In genomic region chr3:58057064-58057396, GRCm38 (mm10) we compare ENCODE assay signal across 20 mouse cellular contexts.
A peak's percentile ranks its signal among the peaks of the same experiment; 100 is the strongest.
DNase-seq lines count a peak whose midpoint lies in the region; ATAC-seq and TF ChIP-seq lines count a peak whose summit lies in the region.
"Had no signal": no experiment of that assay in that cellular context is flagged by ENCODE, and none has a peak within 500 bp of the region (broad histone marks: within the 10 kb centered on the region; RNA-seq: fewer than 3 reads in every experiment).

No protein-coding gene starts in this region.

- peaks cover 29% of the 10 kb centered on the region for H3K4me1 ChIP-seq in heart, embryonic 13.5 days
- no peaks in the 10 kb centered on the region for H3K4me1 ChIP-seq in stomach, embryonic 15.5 days
- no peaks in the 10 kb centered on the region for H3K4me1 ChIP-seq in stomach, postnatal 0 days (replicated peaks; ENCODE audit: control insufficient read depth, insufficient read depth)
- peaks cover 25% of the 10 kb centered on the region for H3K4me1 ChIP-seq in liver, embryonic 15.5 days (replicated peaks)

- no peaks in the 10 kb centered on the region for H3K9me3 ChIP-seq in heart, embryonic 13.5 days
- no peaks in the 10 kb centered on the region for H3K9me3 ChIP-seq in stomach, embryonic 15.5 days
- no peaks in the 10 kb centered on the region for H3K9me3 ChIP-seq in stomach, postnatal 0 days (ENCODE audit: control insufficient read depth, low read length)
- no peaks in the 10 kb centered on the region for H3K9me3 ChIP-seq in liver, embryonic 15.5 days (replicated peaks)
- H3K9me3 ChIP-seq: forebrain, embryonic 10.5 days; neural tube, embryonic 15.5 days had no signal

- no peak for TF ChIP-seq EP300 in stomach, postnatal 0 days (optimal IDR thresholded peaks at IDR 0.05)

- DNase-seq in heart, postnatal 10 days, result no peak
- no peak for DNase-seq in stomach, postnatal 0 days (ENCODE audit: low spot score)
- no peak for DNase-seq in left cerebral cortex, adult 18-20 months (ENCODE audit: low spot score in 2 of 2)
- DNase-seq in adrenal gland, postnatal 4 days (ENCODE audit: low spot score in 2 of 2), result no peak
- DNase-seq: cerebellum, adult 11 months; cerebellum, adult 9-11 months; gastrocnemius, postnatal 25 days; kidney, adult 11 months; kidney, postnatal 4 days had no signal

- WGBS in heart, embryonic 13.5 days, result 58% methylated on average over 2 of the region's 2 CpGs
- 73% methylated on average over 2 of the region's 2 CpGs for WGBS in stomach, embryonic 15.5 days
- 75% methylated on average over 2 of the region's 2 CpGs for WGBS in stomach, postnatal 0 days
- WGBS in liver, embryonic 15.5 days (ENCODE audit: insufficient replicate concordance), result 40% methylated on average over 2 of the region's 2 CpGs

- peak overlapping the region; percentile 17; the same call in 1 of the 2 replicates for H3K4me2 ChIP-seq in heart, embryonic 13.5 days
- no peak overlapping the region for H3K4me2 ChIP-seq in stomach, embryonic 15.5 days
- H3K4me2 ChIP-seq in stomach, postnatal 0 days (replicated peaks; ENCODE audit: low read depth), result no peak overlapping the region
- H3K4me2 ChIP-seq in liver, embryonic 15.5 days, result peak overlapping the region; percentile 29; the same call in 1 of the 2 replicates
- H3K4me2 ChIP-seq: hindbrain, embryonic 14.5 days; midbrain, embryonic 11.5 days; neural tube, embryonic 15.5 days had no signal

- no peak overlapping the region for H3K4me3 ChIP-seq in heart, embryonic 13.5 days
- H3K4me3 ChIP-seq in stomach, embryonic 15.5 days (replicated peaks), result no peak overlapping the region
- no peak overlapping the region for H3K4me3 ChIP-seq in stomach, postnatal 0 days (ENCODE audit: low read depth, low read length)
- no peak overlapping the region for H3K4me3 ChIP-seq in liver, embryonic 15.5 days (replicated peaks)
- H3K4me3 ChIP-seq: forebrain, embryonic 10.5 days; left cerebral cortex, adult 2 months; neural tube, embryonic 15.5 days had no signal

- H3K9ac ChIP-seq in heart, embryonic 13.5 days, result no peak overlapping the region
- H3K9ac ChIP-seq in stomach, embryonic 15.5 days, result no peak overlapping the region
- no peak overlapping the region for H3K9ac ChIP-seq in stomach, postnatal 0 days (ENCODE audit: low read length)
- H3K9ac ChIP-seq in liver, embryonic 15.5 days, result no peak overlapping the region
- H3K9ac ChIP-seq: hindbrain, embryonic 14.5 days; neural tube, embryonic 15.5 days had no signal

- no peaks in the 10 kb centered on the region for H3K36me3 ChIP-seq in heart, embryonic 13.5 days
- H3K36me3 ChIP-seq in stomach, embryonic 15.5 days, result no peaks in the 10 kb centered on the region
- H3K36me3 ChIP-seq in stomach, postnatal 0 days (ENCODE audit: control insufficient read depth, insufficient read depth, low read length), result no peaks in the 10 kb centered on the region
- H3K36me3 ChIP-seq in liver, embryonic 15.5 days (replicated peaks), result no peaks in the 10 kb centered on the region
- H3K36me3 ChIP-seq: forebrain, embryonic 10.5 days; neural tube, embryonic 15.5 days had no signal

- no peaks in the 10 kb centered on the region for H3K27me3 ChIP-seq in heart, embryonic 13.5 days (replicated peaks)
- H3K27me3 ChIP-seq in stomach, embryonic 15.5 days (replicated peaks), result no peaks in the 10 kb centered on the region
- H3K27me3 ChIP-seq in stomach, postnatal 0 days (ENCODE audit: control insufficient read depth, insufficient read depth, low read length), result no peaks in the 10 kb centered on the region
- H3K27me3 ChIP-seq in liver, embryonic 15.5 days, result no peaks in the 10 kb centered on the region
- H3K27me3 ChIP-seq: neural tube, embryonic 15.5 days had no signal

- no peak for ATAC-seq in heart, embryonic 13.5 days (ENCODE audit: extremely low read depth, insufficient number of reproducible peaks, low FRiP score, low TSS enrichment)
- ATAC-seq in stomach, embryonic 15.5 days (ENCODE audit: insufficient read depth, low FRiP score, low read depth), result peak; percentile 19; the same call in 1 of the 2 replicates
- no peak for ATAC-seq in stomach, postnatal 0 days (ENCODE audit: low FRiP score, low TSS enrichment)
- ATAC-seq in liver, embryonic 15.5 days (ENCODE audit: insufficient read depth), result peak; percentile 23; the same call in 1 of the 2 replicates
- ATAC-seq in granulocyte monocyte progenitor cell, adult 5-6 weeks (replicated peaks; ENCODE audit: poor library complexity, severe bottlenecking), result no peak
- ATAC-seq: forebrain, embryonic 16.5 days had no signal

- TF ChIP-seq CTCF in stomach, postnatal 0 days (IDR thresholded peaks at IDR 0.05; ENCODE audit: low read depth), result no peak

- H3K27ac ChIP-seq in heart, embryonic 13.5 days (replicated peaks), result no peak overlapping the region
- H3K27ac ChIP-seq in stomach, embryonic 15.5 days, result no peak overlapping the region
- H3K27ac ChIP-seq in stomach, postnatal 0 days (replicated peaks), result no peak overlapping the region
- peak overlapping the region; percentile 72 for H3K27ac ChIP-seq in liver, embryonic 15.5 days (replicated peaks)
- H3K27ac ChIP-seq: forebrain, embryonic 10.5 days; hindbrain, embryonic 14.5 days; left cerebral cortex, adult 2 months; macrophage; neural tube, embryonic 15.5 days had no signal

- intact Hi-C loops in heart, postnatal 10 days (cut with DNase I), result no loop called here

Comparison
In these comparisons a context has a peak if more than half of its experiments do, and no peak if none do; other contexts are left out.
1. ATAC-seq: peak in stomach, embryonic 15.5 days (single experiment) and liver, embryonic 15.5 days (single experiment); none in heart, embryonic 13.5 days (single experiment), stomach, postnatal 0 days (single experiment) and granulocyte monocyte progenitor cell, adult 5-6 weeks (single experiment).
2. H3K4me2 ChIP-seq: peak in heart, embryonic 13.5 days (single experiment) and liver, embryonic 15.5 days (single experiment); none in stomach, embryonic 15.5 days (single experiment) and stomach, postnatal 0 days (single experiment).